Comparison of ENCODE assay signal across 16 mouse cellular contexts in genomic region chr3:104611951-104612350, GRCm38 (mm10). TPM values are rescaled to one million over a fixed set of nuclear protein-coding genes. Genes with fewer than 3 reads are reported as not detected.
DNase-seq lines count a peak whose midpoint lies in the region; ATAC-seq and TF ChIP-seq lines count a peak whose summit lies in the region.
"Had no signal": no experiment of that assay in that cellular context is flagged by ENCODE, and none has a peak within 500 bp of the region (broad histone marks: within the 10 kb centered on the region; RNA-seq: fewer than 3 reads in every experiment).

No protein-coding gene starts in this region.

- DNase-seq in forebrain, embryonic 10.5 days (ENCODE audit: extremely low spot score, low spot score) = no peak
- peak; percentile 82 for DNase-seq in kidney, adult 2 months
- peak; percentile 79 for DNase-seq in adipocyte (ENCODE audit: low spot score)
- DNase-seq in gonadal fat pad, adult 2 months (ENCODE audit: low read depth) = peak; percentile 96
- no peak for DNase-seq in gastrocnemius, adult 8-10 months (ENCODE audit: low spot score in 2 of 2)
- DNase-seq in thymus, postnatal 10 days (ENCODE audit: low spot score in 2 of 2) = no peak
- DNase-seq: cerebellum, adult 9-11 months; embryo, embryonic 11 days; heart, postnatal 14 days; right cerebral cortex, adult 18-20 months had no signal

- H3K9ac ChIP-seq in forebrain, embryonic 16.5 days (replicated peaks; ENCODE audit: low read depth, low read length) = no peak overlapping the region
- no peak overlapping the region for H3K9ac ChIP-seq in kidney, embryonic 16.5 days (replicated peaks; ENCODE audit: low read length)
- H3K9ac ChIP-seq: limb, embryonic 12.5 days; midbrain, embryonic 13.5 days had no signal

- no peaks in the 10 kb centered on the region for H3K36me3 ChIP-seq in forebrain, embryonic 16.5 days (ENCODE audit: control insufficient read depth, insufficient read depth)
- no peaks in the 10 kb centered on the region for H3K36me3 ChIP-seq in forebrain, embryonic 10.5 days (replicated peaks)
- no peaks in the 10 kb centered on the region for H3K36me3 ChIP-seq in kidney, adult 2 months (ENCODE audit: control insufficient read depth, insufficient read depth, low read length)
- H3K36me3 ChIP-seq in kidney, embryonic 16.5 days (ENCODE audit: insufficient read depth, low read length) = no peaks in the 10 kb centered on the region
- H3K36me3 ChIP-seq: limb, embryonic 12.5 days; midbrain, embryonic 13.5 days had no signal

- 51% methylated on average over 3 of the region's 3 CpGs for WGBS in forebrain, embryonic 16.5 days
- 97% methylated on average over 3 of the region's 3 CpGs for WGBS in forebrain, embryonic 10.5 days
- 65% methylated on average over 3 of the region's 3 CpGs for WGBS in kidney, adult 2 months
- WGBS in kidney, embryonic 16.5 days = 91% methylated on average over 3 of the region's 3 CpGs

- peak; percentile 39; the same call in 1 of the 2 replicates for ATAC-seq in forebrain, embryonic 16.5 days
- ATAC-seq in kidney, embryonic 16.5 days (ENCODE audit: low FRiP score, low TSS enrichment) = no peak
- ATAC-seq: hindbrain, postnatal 0 days; midbrain, embryonic 13.5 days had no signal

- H3K4me3 ChIP-seq in forebrain, embryonic 16.5 days (replicated peaks; ENCODE audit: low read length) = no peak overlapping the region
- no peak overlapping the region for H3K4me3 ChIP-seq in forebrain, embryonic 10.5 days
- no peak overlapping the region for H3K4me3 ChIP-seq in kidney, adult 2 months (ENCODE audit: insufficient read depth, low read depth, low read length)
- H3K4me3 ChIP-seq in kidney, embryonic 16.5 days (ENCODE audit: low read length) = no peak overlapping the region
- H3K4me3 ChIP-seq: left cerebral cortex, adult 2 months; limb, embryonic 12.5 days; midbrain, embryonic 13.5 days had no signal

- peaks cover 5% of the 10 kb centered on the region for H3K4me1 ChIP-seq in forebrain, embryonic 16.5 days (replicated peaks; ENCODE audit: control insufficient read depth, insufficient read depth, low read length)
- H3K4me1 ChIP-seq in forebrain, embryonic 10.5 days = peaks cover 3% of the 10 kb centered on the region
- H3K4me1 ChIP-seq in kidney, adult 2 months (ENCODE audit: control insufficient read depth, insufficient read depth, low read length) = peaks cover 9% of the 10 kb centered on the region; the same call in 1 of the 2 replicates
- H3K4me1 ChIP-seq in kidney, embryonic 16.5 days (ENCODE audit: insufficient read depth, low read length) = no peaks in the 10 kb centered on the region; the same call in 1 of the 2 replicates

- peak overlapping the region; percentile 68 for H3K27ac ChIP-seq in forebrain, embryonic 16.5 days (ENCODE audit: low read length)
- no peak overlapping the region for H3K27ac ChIP-seq in forebrain, embryonic 10.5 days
- no peak overlapping the region for H3K27ac ChIP-seq in kidney, adult 2 months (ENCODE audit: insufficient read depth, low read depth, low read length)
- H3K27ac ChIP-seq in kidney, embryonic 16.5 days (ENCODE audit: low read length) = no peak overlapping the region
- H3K27ac ChIP-seq: hindbrain, postnatal 0 days; left cerebral cortex, adult 2 months; limb, embryonic 12.5 days; midbrain, embryonic 13.5 days had no signal

- no peaks in the 10 kb centered on the region for H3K27me3 ChIP-seq in forebrain, embryonic 16.5 days (replicated peaks; ENCODE audit: control insufficient read depth, insufficient read depth, low read length)
- H3K27me3 ChIP-seq in forebrain, embryonic 10.5 days (ENCODE audit: poor library complexity, severe bottlenecking) = no peaks in the 10 kb centered on the region
- H3K27me3 ChIP-seq in kidney, adult 2 months (replicated peaks; ENCODE audit: control insufficient read depth, insufficient read depth, low read length) = no peaks in the 10 kb centered on the region
- H3K27me3 ChIP-seq in kidney, embryonic 16.5 days (ENCODE audit: insufficient read depth, low read length) = no peaks in the 10 kb centered on the region
- H3K27me3 ChIP-seq: limb, embryonic 12.5 days; midbrain, embryonic 13.5 days had no signal

- H3K4me2 ChIP-seq in forebrain, embryonic 16.5 days (ENCODE audit: low read length) = no peak overlapping the region
- H3K4me2 ChIP-seq in kidney, embryonic 16.5 days (replicated peaks; ENCODE audit: low read depth, low read length) = no peak overlapping the region
- H3K4me2 ChIP-seq: limb, embryonic 12.5 days; midbrain, embryonic 13.5 days had no signal

- no peak for TF ChIP-seq CTCF in kidney, adult 2 months (conservative IDR thresholded peaks at IDR 0.05; ENCODE audit: insufficient read depth, insufficient read length, low read depth, low read length)

- TF ChIP-seq POLR2A in kidney, adult 2 months (IDR thresholded peaks at IDR 0.05; ENCODE audit: low read depth, low read length) = no peak

- H3K9me3 ChIP-seq in forebrain, embryonic 16.5 days (ENCODE audit: control insufficient read depth, low read length) = no peaks in the 10 kb centered on the region
- H3K9me3 ChIP-seq in forebrain, embryonic 10.5 days = no peaks in the 10 kb centered on the region
- no peaks in the 10 kb centered on the region for H3K9me3 ChIP-seq in kidney, embryonic 16.5 days (ENCODE audit: low read length)
- H3K9me3 ChIP-seq: limb, embryonic 12.5 days; midbrain, embryonic 13.5 days had no signal

RNA-seq across cellular contexts. Expression of gene Slc16a1, which starts 26.5 kb away (rescaled TPM):
- 17.8 and 22.6 TPM in 2 replicates for polyA plus RNA-seq in forebrain, embryonic 16.5 days (2015; fragmentation: Nextera tagmentation; extraction: Ambion mirVana)
- polyA plus RNA-seq in forebrain, embryonic 10.5 days (2016; fragmentation: Nextera tagmentation; extraction: Ambion mirVana) = 57.3 and 60.0 TPM in 2 replicates
- polyA plus RNA-seq in kidney, adult 2 months (2012; rRNA removed) = 18.3 and 23.1 TPM in 2 replicates
- polyA plus RNA-seq in kidney, embryonic 16.5 days (2015; fragmentation: Nextera tagmentation; extraction: Ambion mirVana) = 44.0 and 48.7 TPM in 2 replicates
- 18.1 and 21.9 TPM in 2 replicates for polyA plus RNA-seq in gonadal fat pad, adult 2 months (2012; rRNA removed)
- 10 to 100 TPM; 22.5 to 27.1 (median 24.3) TPM for total RNA-seq in gastrocnemius, adult 8-10 months (2022)

Comparison
In these comparisons a context has a peak if more than half of its experiments do, and no peak if none do; other contexts are left out.
1. DNase-seq: peak in kidney, adult 2 months (single experiment), adipocyte (single experiment) and gonadal fat pad, adult 2 months (single experiment); none in forebrain, embryonic 10.5 days (single experiment), gastrocnemius, adult 8-10 months (0 of 2) and thymus, postnatal 10 days (0 of 2).